Mouse (Mus musculus) MEL (cell line): ENCODE measurements at regions not wholly inside any gene's neighbourhood (a gene's known extent, or its start where the extent isn't known, plus 50 kb on each side); places are given as distances from the start of the nearest gene placed in this dataset.

Experiments
- CHD2 ChIP-seq: IDR thresholded peaks from 2 replicates; pipeline ENCODE4 v1.6.1; 2011; ENCODE audit warnings: low read length, improper control_type of control experiment
- CTCF ChIP-seq, 3 experiments: IDR thresholded peaks in 2 of 3; conservative IDR thresholded peaks in 1 of 3; 2 replicates each; pipeline ENCODE4 v1.5.1; 2011 to 2012; ENCODE audit warnings: low read length in 3 of 3, low read depth in 2 of 3, mild to moderate bottlenecking in 2 of 3, improper control_type of control experiment in 1 of 3, inconsistent platforms in 1 of 3, mixed read lengths in 1 of 3, moderate library complexity in 1 of 3; ENCODE audit not compliant: control insufficient read depth in 1 of 3, insufficient read depth in 1 of 3, poor library complexity in 1 of 3, severe bottlenecking in 1 of 3
- E2F4 ChIP-seq: IDR thresholded peaks from 2 replicates; pipeline ENCODE4 v1.6.1; 2011; ENCODE audit warnings: low read depth, low read length, improper control_type of control experiment, borderline replicate concordance
- EP300 ChIP-seq, 2 experiments: IDR thresholded peaks; 2 replicates each; pipeline ENCODE4 v1.6.1; 2011; ENCODE audit warnings: improper control_type of control experiment in 2 of 2, low read length in 2 of 2, low read depth in 1 of 2, mild to moderate bottlenecking in 1 of 2
- GATA1 ChIP-seq: IDR thresholded peaks from 2 replicates; pipeline ENCODE4 v1.6.1; 2011; ENCODE audit warnings: low read depth, low read length, improper control_type of control experiment
- JUND ChIP-seq: IDR thresholded peaks from 2 replicates; pipeline ENCODE4 v1.6.1; 2011; ENCODE audit warnings: low read depth, mild to moderate bottlenecking, improper control_type of control experiment, low read length
- MEF2A ChIP-seq: IDR thresholded peaks from 2 replicates; pipeline ENCODE4 v1.6.1; 2014; ENCODE audit warnings: low read depth, mild to moderate bottlenecking, inconsistent platforms, low read length, improper control_type of control experiment; ENCODE audit not compliant: poor library complexity, insufficient replicate concordance, severe bottlenecking; ENCODE audit errors: extremely low read depth
- POLR2A ChIP-seq, 2 experiments: IDR thresholded peaks; 2 replicates each; pipeline ENCODE4 v1.6.1; 2011 to 2012; ENCODE audit warnings: low read length in 2 of 2, mild to moderate bottlenecking in 2 of 2, control low read depth in 1 of 2, improper control_type of control experiment in 1 of 2, low read depth in 1 of 2, moderate library complexity in 1 of 2; ENCODE audit not compliant: control insufficient read depth in 1 of 2, insufficient read depth in 1 of 2, poor library complexity in 1 of 2
- SIN3A ChIP-seq: IDR thresholded peaks from 2 replicates; pipeline ENCODE4 v1.6.1; 2012; ENCODE audit warnings: low read length, improper control_type of control experiment, inconsistent platforms
- TBP ChIP-seq: IDR thresholded peaks from 2 replicates; pipeline ENCODE4 v1.8.0; 2011; ENCODE audit warnings: low read depth, low read length, improper control_type of control experiment
- USF2 ChIP-seq, 2 experiments: IDR thresholded peaks; 2 replicates each; pipeline ENCODE4 v1.6.1; 2011 to 2012; ENCODE audit warnings: improper control_type of control experiment in 2 of 2, low read length in 2 of 2, borderline replicate concordance in 1 of 2, inconsistent platforms in 1 of 2, low read depth in 1 of 2, mild to moderate bottlenecking in 1 of 2; ENCODE audit not compliant: insufficient read depth in 1 of 2
- ZMIZ1 ChIP-seq: IDR thresholded peaks from 2 replicates; pipeline ENCODE4 v1.6.1; 2012; ENCODE audit warnings: low read depth, mild to moderate bottlenecking, inconsistent platforms, low read length, improper control_type of control experiment, moderate library complexity
- ZNF384 ChIP-seq: IDR thresholded peaks from 2 replicates; pipeline ENCODE4 v1.6.1; 2012; ENCODE audit warnings: low read depth, mild to moderate bottlenecking, inconsistent platforms, low read length, improper control_type of control experiment

DNA sequence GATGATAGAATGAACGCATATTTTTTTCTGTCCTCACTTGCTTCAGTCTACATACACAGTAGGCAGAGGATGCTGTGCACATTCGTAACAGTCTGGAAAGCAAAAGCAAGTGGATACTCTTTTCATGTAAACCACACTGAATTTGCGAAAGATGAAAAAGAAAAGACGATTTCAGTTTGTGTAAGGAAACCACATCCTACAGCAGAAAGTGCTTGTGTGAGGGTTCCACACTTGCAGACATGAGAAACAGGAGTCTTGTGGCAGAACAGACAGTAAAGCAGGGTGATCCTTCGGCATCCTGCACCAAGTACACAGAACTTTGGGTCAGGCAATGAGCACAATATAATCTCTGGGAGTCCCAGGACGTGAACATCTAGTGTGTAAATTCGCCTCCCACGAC, 223.2 kb downstream of the Pmp22 start:
- TF ChIP-seq CTCF (IDR thresholded peaks at IDR 0.05 in 2 of 3, conservative IDR thresholded peaks at IDR 0.05 in 1 of 3; ENCODE audit: control insufficient read depth in 1 of 3, insufficient read depth in 1 of 3, low read depth in 2 of 3, low read length in 3 of 3, poor library complexity in 1 of 3, severe bottlenecking in 1 of 3): no peak
- no peak for TF ChIP-seq JUND
- TF ChIP-seq TBP: no peak
- no peak for TF ChIP-seq CHD2
- TF ChIP-seq MEF2A: no peak
- no peak for TF ChIP-seq E2F4
- TF ChIP-seq EP300 (IDR thresholded peaks at IDR 0.05; ENCODE audit: low read depth in 1 of 2, low read length in 2 of 2): no peak
- no peak for TF ChIP-seq USF2 (IDR thresholded peaks at IDR 0.05; ENCODE audit: borderline replicate concordance in 1 of 2, insufficient read depth in 1 of 2, low read depth in 1 of 2, low read length in 2 of 2)
- TF ChIP-seq ZNF384: no peak
- no peak for TF ChIP-seq SIN3A
- no peak for TF ChIP-seq GATA1
- no peak for TF ChIP-seq POLR2A (IDR thresholded peaks at IDR 0.05; ENCODE audit: control insufficient read depth in 1 of 2, insufficient read depth in 1 of 2, low read depth in 1 of 2, low read length in 2 of 2, poor library complexity in 1 of 2)
- no peak for TF ChIP-seq ZMIZ1
